Mouse (Mus musculus): ENCODE measurements around the gene Rab22a. TPM values are rescaled to one million over a fixed set of nuclear protein-coding genes. Genes with fewer than 3 reads are reported as not detected.

Gene Rab22a
- polyA plus RNA-seq, 1 experiment from 2014 or later = 43.6 TPM

Small RNAs within 50 kb of the gene (microRNA-seq; reads per million reads assigned to microRNA genes)
- not detected for gene Mir6340

Other genes with a start within 250 kb of the Rab22a start
- gene 1700021F07Rik, start 137.2 kb upstream of the Rab22a start, polyA plus RNA-seq (2014; fragmentation: Nextera tagmentation; extraction: Ambion mirVana) = not detected in 2 replicates
- not detected in 2 replicates for gene Ankrd60, start 81.4 kb upstream of the Rab22a start, polyA plus RNA-seq (2014; fragmentation: Nextera tagmentation; extraction: Ambion mirVana)
- not detected in 2 replicates for gene 1700010B08Rik, start 59.7 kb downstream of the Rab22a start, polyA plus RNA-seq (2014; fragmentation: Nextera tagmentation; extraction: Ambion mirVana)
- gene Vapb, start 77.8 kb downstream of the Rab22a start, polyA plus RNA-seq (2014; fragmentation: Nextera tagmentation; extraction: Ambion mirVana) = 15.2 and 17.2 TPM in 2 replicates